Mouse (Mus musculus) small intestine, adult 2 months (tissue): ENCODE data around the gene Cars2.

Experiments
- CTCF ChIP-seq: fragments of 200-500 bp; IDR thresholded peaks from 2 replicates; pipeline ENCODE4 v1.5.1; 2012; ENCODE audit warnings: low read depth, mild to moderate bottlenecking, control low read depth, inconsistent platforms, low read length, moderate library complexity, mixed read lengths; ENCODE audit not compliant: insufficient replicate concordance, insufficient read length; ENCODE audit errors: extremely low read depth
- POLR2A ChIP-seq: fragments of 200-500 bp; IDR thresholded peaks from 2 replicates; pipeline ENCODE4 v1.6.1; 2012; ENCODE audit warnings: low read depth, mild to moderate bottlenecking, control low read depth, inconsistent platforms, low read length, moderate library complexity

GRCm38 (mm10) chr8:11470694-11471093 is 79.9 kb downstream of the Cars2 start:
- TF ChIP-seq CTCF (no peak), POLR2A (no peak)
